Mouse (Mus musculus) G1E (cell line): ENCODE measurements around the gene Mypn.

Source experiments
- CTCF ChIP-seq: IDR thresholded peaks from 2 replicates; pipeline ENCODE4 v1.5.1; 2012; ENCODE audit warnings: low read depth, low read length, inconsistent platforms, mixed read lengths
- GATA1 ChIP-seq: IDR thresholded peaks from 2 replicates; pipeline ENCODE4 v1.6.1; 2012; ENCODE audit warnings: borderline replicate concordance, low read length, inconsistent platforms, mixed read lengths
- POLR2AphosphoS5 ChIP-seq: IDR thresholded peaks from 2 replicates; pipeline ENCODE4 v1.6.1; 2012; ENCODE audit warnings: low read depth, low read length, inconsistent platforms; ENCODE audit not compliant: insufficient replicate concordance
- TAL1 ChIP-seq: conservative IDR thresholded peaks from 2 replicates; pipeline ENCODE4 v1.6.1; 2012; ENCODE audit warnings: low read depth, low read length, inconsistent platforms, mixed read lengths

DNA sequence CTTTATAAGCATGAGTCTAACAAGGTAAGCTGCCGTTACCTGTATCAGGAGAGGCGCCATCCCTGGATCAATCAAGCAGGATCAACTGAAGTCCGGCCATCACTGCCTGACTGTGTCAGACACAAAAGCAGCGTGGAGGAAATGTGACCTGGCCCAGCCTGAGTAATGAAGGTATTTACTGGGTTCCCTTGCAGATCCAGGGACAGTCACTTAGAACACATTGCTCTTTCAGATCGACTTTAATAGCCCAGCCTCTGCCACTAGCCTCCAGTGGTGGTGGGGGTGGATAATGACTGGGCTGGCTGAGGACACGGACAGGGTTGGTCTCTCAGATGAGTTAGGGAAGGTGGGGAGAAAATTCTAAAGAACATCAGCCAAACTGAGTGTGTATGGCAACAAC lies 5.1 kb upstream of the Mypn start:
- TF ChIP-seq CTCF (no peak), TAL1 (no peak), GATA1 (no peak), POLR2AphosphoS5 (no peak)
